Mouse (Mus musculus): Measurements from ENCODE around the gene Aqp5.
A peak's percentile ranks its signal among the peaks of the same experiment; 100 is the strongest.

The Aqp5 gene

GRCm38 (mm10) chr15:99596841-99597240 lies 6.3 kb downstream of the Aqp5 start:
- no peak for DNase-seq

- DNase-seq, result no peak
These were observed 7.0 kb downstream of the Aqp5 start for GRCm38 (mm10) chr15:99597596-99597995.

GRCm38 (mm10) chr15:99599245-99600070 lies 8.9 kb downstream of the Aqp5 start:
- no peak for DNase-seq

- no peak for DNase-seq
These were observed 10.6 kb downstream of the Aqp5 start, which contains the start of gene Aqp6 for GRCm38 (mm10) chr15:99600986-99601822. TSS of gene Aqp6 (plus strand) at chr15:99601400.

- DNase-seq, result no peak
These were observed 11.2 kb downstream of the Aqp5 start for GRCm38 (mm10) chr15:99601823-99602120.

- no peak for DNase-seq
These were observed 11.7 kb downstream of the Aqp5 start for GRCm38 (mm10) chr15:99602206-99602820.

GRCm38 (mm10) chr15:99603216-99603615 lies 12.6 kb downstream of the Aqp5 start:
- no peak for DNase-seq

- no peak for DNase-seq
These were observed 15.0 kb downstream of the Aqp5 start for GRCm38 (mm10) chr15:99605595-99605994.

- no peak for DNase-seq
These were observed 15.9 kb downstream of the Aqp5 start for GRCm38 (mm10) chr15:99606515-99606914.

- DNase-seq, result no peak
These were observed 17.0 kb downstream of the Aqp5 start for GRCm38 (mm10) chr15:99607388-99608113.

- no peak for DNase-seq
These were observed 18.0 kb downstream of the Aqp5 start for GRCm38 (mm10) chr15:99608382-99609125.

GRCm38 (mm10) chr15:99611563-99611962 lies 21.0 kb downstream of the Aqp5 start:
- no peak for DNase-seq

- no peak for DNase-seq
These were observed 23.7 kb downstream of the Aqp5 start for GRCm38 (mm10) chr15:99614273-99614672.

- no peak for DNase-seq
These were observed 24.2 kb downstream of the Aqp5 start for GRCm38 (mm10) chr15:99614753-99615152.

GRCm38 (mm10) chr15:99615246-99615645 lies 24.7 kb downstream of the Aqp5 start:
- DNase-seq, result no peak

- DNase-seq, result no peak
These were observed 28.0 kb downstream of the Aqp5 start for GRCm38 (mm10) chr15:99618595-99618994.

- no peak for DNase-seq
These were observed 29.2 kb downstream of the Aqp5 start for GRCm38 (mm10) chr15:99619821-99620220.

GRCm38 (mm10) chr15:99622063-99622462 lies 31.5 kb downstream of the Aqp5 start:
- no peak for DNase-seq

- DNase-seq, result peak; percentile 23 to 25
These were observed 41.0 kb downstream of the Aqp5 start for GRCm38 (mm10) chr15:99631618-99632017.

- no peak for DNase-seq
These were observed 44.1 kb downstream of the Aqp5 start for GRCm38 (mm10) chr15:99634702-99635101.

- no peak for DNase-seq
These were observed 47.0 kb downstream of the Aqp5 start for GRCm38 (mm10) chr15:99637405-99638123.

- DNase-seq, result no peak
These were observed 47.5 kb downstream of the Aqp5 start for GRCm38 (mm10) chr15:99638124-99638485.
